Mouse (Mus musculus) forebrain, embryonic 14.5 days (tissue): ENCODE measurements at regions not wholly inside any gene's neighbourhood (a gene's known extent, or its start where the extent isn't known, plus 50 kb on each side); places are given as distances from the start of the nearest gene placed in this dataset.

Experiments used
- ATAC-seq: fragments of 200-750 bp; cut with Nextera tagmentation; 2 replicates; pipeline ENCODE4 v1.8.0; 2017; ENCODE audit warnings: mild to moderate bottlenecking, moderate library complexity
- DNase-seq: peaks from one replicate; pipeline ENCODE4 v3.0.0-alpha.2; 2015; ENCODE audit warnings: low spot score
- H3K27ac ChIP-seq: fragments of 300-500 bp; sonication (generic); 2 replicates; pipeline ENCODE4 v1.5.1; 2014; ENCODE audit warnings: low read depth, mild to moderate bottlenecking, control low read depth, low read length, moderate library complexity
- H3K27me3 ChIP-seq: fragments of 300-500 bp; sonication (generic); replicated peaks from 2 replicates; pipeline ENCODE4 v1.6.1; 2014; ENCODE audit warnings: low read length, control low read depth, mixed read lengths; ENCODE audit not compliant: control insufficient read depth, insufficient read depth
- H3K36me3 ChIP-seq: fragments of 300-500 bp; sonication (generic); 2 replicates; pipeline ENCODE4 v1.6.1; 2014; ENCODE audit warnings: low read length, control low read depth; ENCODE audit not compliant: control insufficient read depth, insufficient read depth
- H3K4me1 ChIP-seq: fragments of 300-500 bp; sonication (generic); 2 replicates; pipeline ENCODE4 v1.6.1; 2014; ENCODE audit warnings: antibody characterized with exemption, low read length, control low read depth; ENCODE audit not compliant: control insufficient read depth, insufficient read depth
- H3K4me2 ChIP-seq: fragments of 300-500 bp; sonication (generic); 2 replicates; pipeline ENCODE4 v1.6.1; 2014; ENCODE audit warnings: mild to moderate bottlenecking, control low read depth, low read length
- H3K4me3 ChIP-seq: fragments of 300-500 bp; sonication (generic); 2 replicates; pipeline ENCODE4 v1.5.1; 2014; ENCODE audit warnings: low read depth, low read length, control low read depth
- H3K9ac ChIP-seq: fragments of 300-500 bp; sonication (generic); 2 replicates; pipeline ENCODE4 v1.6.1; 2014; ENCODE audit warnings: mild to moderate bottlenecking, low read length, control low read depth, moderate library complexity
- H3K9me3 ChIP-seq: fragments of 300-500 bp; sonication (generic); replicated peaks from 2 replicates; pipeline ENCODE4 v1.6.1; 2016; ENCODE audit warnings: low read length, control low read depth, mixed read lengths; ENCODE audit not compliant: control insufficient read depth
- WGBS: fragments of 180-500 bp; shearing (Covaris S2); extraction: QIAGEN DNeasy Blood & Tissue Kit; methylation state at CpG from one replicate; pipeline ENCODE4 v1.1.7; 2014; 5-methylcytosine and 5-hydroxymethylcytosine counted together

GRCm38 (mm10) chr6:93573679-93574635, 630.7 kb upstream of the Adamts9 start:
- no peaks in the 10 kb centered on the region for H3K4me1 ChIP-seq
- 35% methylated on average over 7 of the region's 7 CpGs for WGBS
- ATAC-seq = peak; percentile 96

GRCm38 (mm10) chr6:93569866-93570265, 626.6 kb upstream of the Adamts9 start:
- no peak overlapping the region for H3K4me3 ChIP-seq
- no peaks in the 10 kb centered on the region for H3K27me3 ChIP-seq
- no peaks in the 10 kb centered on the region for H3K4me1 ChIP-seq
- no peak overlapping the region for H3K4me2 ChIP-seq
- H3K27ac ChIP-seq = no peak overlapping the region
- H3K9me3 ChIP-seq = no peaks in the 10 kb centered on the region
- 86% methylated on average over 2 of the region's 2 CpGs for WGBS
- no peaks in the 10 kb centered on the region for H3K36me3 ChIP-seq
- ATAC-seq (no peak), DNase-seq (no peak)
- H3K9ac ChIP-seq = no peak overlapping the region

More at GRCm38 (mm10) chr6:93573679-93574635, 630.7 kb upstream of the Adamts9 start:
- Histone ChIP-seq H3K9me3 (no peaks in the 10 kb centered on the region), H3K4me2 (no peak overlapping the region), H3K36me3 (no peaks in the 10 kb centered on the region), H3K9ac (no peak overlapping the region), H3K27me3 (no peaks in the 10 kb centered on the region), H3K4me3 (no peak overlapping the region), H3K27ac (no peak overlapping the region; the same call in 1 of the 2 replicates)
- peak; percentile 81 for DNase-seq

- Histone ChIP-seq H3K9me3 (no peaks in the 10 kb centered on the region), H3K9ac (no peak overlapping the region), H3K4me1 (no peaks in the 10 kb centered on the region), H3K4me3 (no peak overlapping the region), H3K4me2 (no peak overlapping the region), H3K27ac (no peak overlapping the region), H3K36me3 (no peaks in the 10 kb centered on the region), H3K27me3 (no peaks in the 10 kb centered on the region)
- 89% methylated on average over 6 of the region's 6 CpGs for WGBS
- ATAC-seq (no peak), DNase-seq (no peak)
Observed at GRCm38 (mm10) chr6:93569211-93569610, 625.9 kb upstream of the Adamts9 start.

- Histone ChIP-seq H3K27me3 (no peaks in the 10 kb centered on the region), H3K4me1 (no peaks in the 10 kb centered on the region), H3K4me3 (no peak overlapping the region), H3K36me3 (no peaks in the 10 kb centered on the region), H3K9ac (no peak overlapping the region), H3K9me3 (no peaks in the 10 kb centered on the region; the same call in 1 of the 2 replicates), H3K27ac (no peak overlapping the region), H3K4me2 (no peak overlapping the region)
- DNase-seq (no peak), ATAC-seq (no peak)
- 8% methylated on average over 2 of the region's 2 CpGs for WGBS
Observed at GRCm38 (mm10) chr6:93566661-93567060, 623.4 kb upstream of the Adamts9 start.

- H3K4me3 ChIP-seq = no peak overlapping the region
- H3K4me2 ChIP-seq = no peak overlapping the region
- no peaks in the 10 kb centered on the region for H3K36me3 ChIP-seq
- H3K9me3 ChIP-seq = no peaks in the 10 kb centered on the region
- no peak overlapping the region for H3K9ac ChIP-seq
- H3K27me3 ChIP-seq = no peaks in the 10 kb centered on the region
- no peak overlapping the region for H3K27ac ChIP-seq
- ATAC-seq (no peak), DNase-seq (no peak)
- WGBS = 88% methylated on average over 2 of the region's 2 CpGs
- no peaks in the 10 kb centered on the region for H3K4me1 ChIP-seq
Observed at GRCm38 (mm10) chr6:93548311-93548710, 605.0 kb upstream of the Adamts9 start.

- DNase-seq (no peak), ATAC-seq (no peak)
- Histone ChIP-seq H3K9ac (no peak overlapping the region), H3K4me3 (no peak overlapping the region), H3K27ac (no peak overlapping the region), H3K9me3 (no peaks in the 10 kb centered on the region), H3K27me3 (no peaks in the 10 kb centered on the region), H3K4me1 (no peaks in the 10 kb centered on the region), H3K36me3 (no peaks in the 10 kb centered on the region), H3K4me2 (no peak overlapping the region)
- WGBS = 41% methylated on average over 1 of the region's 1 CpGs
Observed at GRCm38 (mm10) chr6:93544246-93544645, 601.0 kb upstream of the Adamts9 start.

GRCm38 (mm10) chr6:93543354-93544129, 600.2 kb upstream of the Adamts9 start:
- no peaks in the 10 kb centered on the region for H3K9me3 ChIP-seq
- no peaks in the 10 kb centered on the region for H3K4me1 ChIP-seq
- no peaks in the 10 kb centered on the region for H3K27me3 ChIP-seq
- peak; percentile 23; the same call in 1 of the 2 replicates for ATAC-seq
- H3K36me3 ChIP-seq = no peaks in the 10 kb centered on the region
- DNase-seq = peak; percentile 64
- no peak overlapping the region for H3K9ac ChIP-seq
- no peak overlapping the region for H3K4me3 ChIP-seq
- H3K27ac ChIP-seq = no peak overlapping the region
- H3K4me2 ChIP-seq = peak overlapping the region; percentile 33; the same call in 1 of the 2 replicates
- 16% methylated on average over 15 of the region's 15 CpGs for WGBS

- Histone ChIP-seq H3K36me3 (no peaks in the 10 kb centered on the region), H3K27me3 (no peaks in the 10 kb centered on the region), H3K4me1 (no peaks in the 10 kb centered on the region), H3K9me3 (no peaks in the 10 kb centered on the region), H3K4me2 (no peak overlapping the region), H3K27ac (no peak overlapping the region), H3K9ac (no peak overlapping the region), H3K4me3 (no peak overlapping the region)
- ATAC-seq (no peak), DNase-seq (no peak)
- 81% methylated on average over 1 of the region's 1 CpGs for WGBS
Observed at GRCm38 (mm10) chr6:93539583-93539982, 596.3 kb upstream of the Adamts9 start.
